Mouse (Mus musculus): ENCODE measurements around the gene Itgb7. TPM values are rescaled to one million over a fixed set of nuclear protein-coding genes. Genes with fewer than 3 reads are reported as not detected.
A peak's percentile ranks its signal among the peaks of the same experiment; 100 is the strongest.

The Itgb7 gene
- total RNA-seq, 2 experiments from 2014 or later = 31.0 to 55.3 TPM

DNA sequence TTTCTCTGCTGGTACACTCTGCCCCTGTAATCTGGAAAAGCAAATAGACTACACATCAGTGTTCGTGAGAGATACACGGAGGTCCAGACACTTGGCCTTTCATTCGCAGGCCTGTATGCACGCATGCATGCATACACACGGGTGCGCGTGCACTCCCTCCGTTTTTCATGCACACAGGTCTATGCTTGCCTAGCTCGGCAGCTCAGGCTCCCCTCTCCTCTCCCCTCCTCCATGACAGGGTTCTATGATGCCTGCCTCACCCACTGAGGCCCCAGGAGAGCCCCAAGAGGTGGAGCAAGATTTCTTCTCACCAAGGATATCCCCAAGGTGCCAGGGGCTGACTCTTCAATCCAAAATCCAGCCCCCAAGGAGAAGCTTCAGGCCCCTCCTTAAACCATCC, 18.2 kb upstream of the Itgb7 start:
- no peak for ATAC-seq (replicated peaks; ENCODE audit: low FRiP score, poor library complexity, severe bottlenecking)

DNA sequence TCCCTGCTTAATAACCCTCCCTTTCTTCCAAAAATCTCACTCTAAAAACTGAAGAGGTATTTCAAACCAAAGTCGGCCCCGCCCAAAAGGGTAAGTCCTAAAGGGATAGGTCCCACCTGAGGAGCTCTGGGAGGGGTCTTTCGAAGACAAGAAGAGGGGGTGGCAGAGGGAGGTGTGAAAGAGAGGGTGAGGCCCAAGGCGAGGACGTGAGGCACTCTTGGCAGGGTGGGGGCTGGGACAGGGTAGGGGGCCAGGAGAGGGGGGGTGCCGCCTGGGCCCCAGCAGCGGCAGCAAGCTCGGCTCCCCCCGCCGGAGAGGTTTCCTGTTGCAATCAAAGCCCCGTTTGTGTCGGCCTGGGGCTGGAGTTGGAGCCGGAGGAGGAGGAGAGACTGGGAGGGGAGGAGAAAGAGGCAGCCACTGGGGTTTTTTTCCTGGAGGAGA, 17.5 kb upstream of the Itgb7 start:
- no peak for ATAC-seq (replicated peaks; ENCODE audit: low FRiP score, poor library complexity, severe bottlenecking)

DNA sequence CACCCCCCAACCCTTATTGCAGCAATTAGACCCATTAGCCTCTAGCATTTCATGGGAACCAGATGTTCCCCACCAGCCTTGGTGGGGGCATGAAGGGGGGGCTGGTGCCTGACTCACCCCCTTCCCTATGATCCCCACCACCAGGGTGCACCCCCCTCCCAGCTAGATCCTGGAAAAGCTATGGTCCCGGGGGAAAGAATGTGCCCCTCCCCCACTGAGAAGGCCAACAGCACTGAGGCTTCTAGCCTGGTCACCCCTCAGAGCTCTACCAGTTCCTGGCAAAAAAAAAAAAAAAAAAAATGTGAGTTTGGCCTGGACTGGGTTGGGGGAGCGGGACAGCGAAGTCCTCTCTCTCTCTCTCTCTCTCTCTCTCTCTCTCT, 17.1 kb upstream of the Itgb7 start:
- no peak for ATAC-seq (replicated peaks; ENCODE audit: low FRiP score, poor library complexity, severe bottlenecking)

DNA sequence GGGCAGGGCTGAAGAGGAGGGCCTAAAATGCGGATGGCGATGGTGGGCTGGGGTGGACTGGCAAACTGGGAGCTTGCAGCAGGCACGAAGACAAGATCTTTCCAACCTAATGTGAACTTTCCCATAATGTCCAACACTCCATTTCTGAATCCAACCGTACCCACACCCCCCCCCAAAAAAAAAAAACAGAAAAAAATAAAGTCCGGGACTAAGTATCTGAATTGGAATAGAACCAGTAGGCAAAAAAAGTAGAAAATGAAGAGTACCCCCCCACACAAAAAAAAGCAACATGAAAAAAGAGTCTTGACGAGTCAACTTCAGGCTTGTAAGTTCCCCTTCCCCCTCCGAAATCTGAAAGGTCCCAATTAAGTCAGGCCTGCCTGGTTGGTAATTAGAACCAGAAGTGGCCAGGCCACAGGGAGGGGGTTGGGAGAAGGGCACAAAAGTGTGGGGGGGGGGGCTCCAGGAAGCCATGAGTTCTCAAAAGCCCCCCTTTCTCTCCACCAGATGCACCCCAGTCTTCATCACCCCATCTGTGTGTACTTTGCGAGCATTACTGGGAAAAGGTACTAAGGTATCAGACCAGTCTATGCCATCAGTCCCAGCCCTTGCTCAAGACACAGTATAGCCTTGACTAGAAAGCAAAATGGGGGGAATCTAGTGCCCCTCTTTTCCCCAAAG, 16.5 kb upstream of the Itgb7 start:
- ATAC-seq (replicated peaks; ENCODE audit: low FRiP score, poor library complexity, severe bottlenecking) = no peak

DNA sequence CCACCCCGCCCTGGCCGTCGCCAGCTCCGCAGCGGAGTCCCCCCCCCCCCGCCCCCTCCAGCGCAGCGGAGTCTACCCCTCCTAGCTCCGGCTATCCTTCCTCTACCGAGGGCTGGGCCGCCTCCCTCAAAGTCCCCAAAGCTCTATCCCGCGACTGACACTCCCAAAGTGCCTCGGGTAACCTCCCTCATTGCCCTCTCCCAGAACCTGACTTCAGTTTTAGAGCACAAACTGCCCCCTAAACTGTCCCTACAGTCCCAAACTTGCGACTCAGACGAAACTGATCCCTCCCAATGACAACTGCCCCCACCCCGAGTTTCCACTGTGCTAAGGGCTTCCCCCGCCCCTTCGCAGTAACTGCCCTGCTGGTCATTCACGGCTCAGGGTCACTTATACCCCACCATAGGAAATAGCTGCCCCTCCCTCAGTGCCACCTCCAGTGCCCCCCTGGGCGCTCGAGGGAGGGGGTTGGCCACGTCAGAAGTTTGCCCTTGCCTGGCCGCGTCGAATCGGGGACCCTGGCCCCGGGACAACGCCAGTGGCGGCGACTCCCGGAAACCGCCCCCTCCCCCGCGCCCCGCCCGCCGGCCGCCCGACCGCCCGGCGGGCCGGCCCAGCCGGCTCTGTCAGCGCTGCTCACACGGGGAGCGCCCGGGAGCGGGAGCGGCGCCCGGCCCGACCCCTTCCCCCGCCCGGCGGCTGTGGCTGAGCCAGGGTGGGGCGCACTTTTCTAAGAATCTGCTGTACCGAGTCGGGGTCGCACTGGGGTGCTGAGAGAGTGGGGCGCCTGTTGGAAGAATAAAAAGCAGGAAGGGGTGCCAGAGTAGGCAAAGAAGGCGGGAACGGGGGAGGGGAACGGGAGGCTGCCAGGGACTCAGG, 15.7 kb upstream of the Itgb7 start:
- ATAC-seq (replicated peaks; ENCODE audit: low FRiP score, poor library complexity, severe bottlenecking) = no peak

DNA sequence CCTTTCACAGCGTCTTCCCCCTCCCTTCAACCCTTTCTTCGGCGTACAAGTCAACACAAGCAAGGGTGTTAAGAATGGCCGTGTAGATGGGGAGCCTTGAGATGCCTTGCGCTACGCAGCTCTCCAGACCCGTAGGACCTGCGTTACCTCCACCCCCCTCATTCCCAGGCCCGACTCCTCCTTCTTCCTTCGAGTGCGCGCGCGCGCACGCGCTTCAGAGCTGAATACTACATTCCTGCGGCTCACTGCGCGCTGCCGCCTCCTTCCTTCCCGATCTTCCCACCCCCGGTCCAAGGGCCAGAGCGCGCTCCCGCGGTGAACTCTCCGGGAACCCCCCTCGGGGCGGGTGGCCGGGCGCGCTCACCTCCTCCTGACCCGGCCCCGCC, 15.1 kb upstream of the Itgb7 start:
- no peak for ATAC-seq (replicated peaks; ENCODE audit: low FRiP score, poor library complexity, severe bottlenecking)

DNA sequence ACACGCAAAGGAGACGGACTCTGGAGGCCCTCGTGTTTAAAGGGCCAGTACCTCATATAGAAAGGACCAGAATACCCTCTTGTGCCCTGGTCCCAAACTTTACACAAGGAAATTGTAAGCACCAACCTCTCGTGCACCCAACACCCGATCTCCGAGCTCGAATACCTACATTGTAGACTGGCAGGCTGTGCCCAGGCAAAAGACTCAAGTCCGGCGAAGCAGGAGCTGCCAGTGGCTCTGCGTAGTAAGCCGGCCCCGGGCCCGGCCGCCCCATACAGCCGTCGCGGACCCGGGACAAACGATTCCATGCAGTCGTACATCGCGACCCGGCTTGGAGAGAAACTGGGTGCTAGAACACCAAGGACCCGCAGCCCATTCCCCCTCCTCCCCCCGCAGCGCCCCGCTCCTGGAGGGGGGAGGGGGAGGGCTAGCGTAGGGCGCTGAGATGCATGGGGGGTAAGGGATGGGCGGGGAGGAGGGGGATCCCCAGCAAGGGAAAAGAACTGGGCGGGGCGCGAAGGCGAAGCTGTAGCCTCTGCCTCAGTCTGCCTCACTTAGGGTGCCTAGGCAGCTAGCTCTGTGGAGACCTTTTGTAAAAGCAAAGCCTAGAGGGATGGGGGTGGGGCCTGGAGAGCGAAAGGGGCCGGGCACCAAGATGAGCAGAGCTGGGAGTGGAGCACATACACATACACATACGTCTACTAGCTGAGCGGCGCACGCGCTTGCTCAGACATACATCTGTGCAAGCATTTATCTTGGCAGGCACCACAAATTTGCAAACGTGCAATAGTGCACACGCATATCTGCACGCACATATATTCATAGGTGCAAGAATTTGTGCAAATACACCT, 14.4 kb upstream of the Itgb7 start:
- ATAC-seq (replicated peaks; ENCODE audit: low FRiP score, poor library complexity, severe bottlenecking) = no peak

DNA sequence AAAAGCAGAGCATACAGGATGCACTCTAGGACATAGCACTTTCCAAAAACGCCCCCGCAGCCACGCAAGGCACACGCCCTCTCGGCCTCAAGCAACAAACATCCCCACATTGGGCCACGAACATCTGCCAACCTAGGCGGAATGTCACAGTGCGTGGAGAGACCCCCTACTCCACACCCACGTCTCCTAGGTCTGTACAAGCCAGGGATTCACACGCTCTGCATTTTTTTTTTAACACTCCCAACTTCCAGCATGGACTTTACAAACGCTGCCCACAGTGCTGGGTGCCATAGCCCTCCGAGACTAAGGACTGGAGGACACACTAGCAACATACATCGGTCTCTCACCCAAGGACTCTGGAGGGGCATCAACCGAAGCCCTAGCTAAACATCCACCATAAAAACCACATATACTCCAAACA, 13.7 kb upstream of the Itgb7 start:
- no peak for ATAC-seq (replicated peaks; ENCODE audit: low FRiP score, poor library complexity, severe bottlenecking)

DNA sequence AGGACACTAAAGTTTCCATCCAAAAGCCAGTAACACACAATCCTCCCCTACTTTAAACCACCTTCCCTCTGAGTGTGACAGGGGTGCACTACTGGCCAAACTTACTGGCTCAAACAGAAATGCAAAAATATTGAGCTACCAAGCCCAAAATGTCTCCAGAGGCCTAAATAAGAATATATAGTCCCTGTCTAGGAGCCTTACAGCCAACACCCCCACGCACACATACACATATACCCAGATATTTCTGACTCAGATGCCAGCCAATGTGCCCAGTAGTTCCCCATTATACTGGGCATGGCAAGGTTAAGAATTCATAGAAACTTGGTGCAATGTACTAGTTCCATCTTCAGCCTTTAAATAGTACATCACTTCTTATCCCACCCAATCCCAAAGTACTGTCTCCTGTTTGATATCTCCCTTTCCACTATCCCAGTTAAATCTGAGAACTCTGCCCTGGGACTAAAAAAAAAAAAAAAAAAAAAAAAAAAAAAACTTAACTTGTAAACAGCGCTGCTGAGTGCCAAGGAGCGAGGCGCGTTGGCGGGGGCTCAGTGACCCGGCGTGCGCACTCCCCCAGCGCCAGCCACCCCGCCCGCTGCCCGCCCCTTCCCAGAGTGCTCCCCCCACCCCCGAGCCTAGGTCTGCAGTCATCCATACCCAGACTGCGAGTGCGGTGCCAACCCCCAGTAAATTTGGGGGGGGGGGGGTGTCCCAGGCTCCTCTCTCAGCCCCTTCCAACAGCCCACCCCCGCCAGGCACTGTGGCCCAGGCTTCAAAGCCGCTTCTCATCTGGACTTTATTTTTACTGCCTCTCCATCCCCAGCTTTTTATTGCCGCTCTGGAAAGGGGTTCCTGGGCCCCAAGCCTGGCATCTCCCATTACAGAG, 12.8 kb upstream of the Itgb7 start:
- ATAC-seq (replicated peaks; ENCODE audit: low FRiP score, poor library complexity, severe bottlenecking) = no peak

DNA sequence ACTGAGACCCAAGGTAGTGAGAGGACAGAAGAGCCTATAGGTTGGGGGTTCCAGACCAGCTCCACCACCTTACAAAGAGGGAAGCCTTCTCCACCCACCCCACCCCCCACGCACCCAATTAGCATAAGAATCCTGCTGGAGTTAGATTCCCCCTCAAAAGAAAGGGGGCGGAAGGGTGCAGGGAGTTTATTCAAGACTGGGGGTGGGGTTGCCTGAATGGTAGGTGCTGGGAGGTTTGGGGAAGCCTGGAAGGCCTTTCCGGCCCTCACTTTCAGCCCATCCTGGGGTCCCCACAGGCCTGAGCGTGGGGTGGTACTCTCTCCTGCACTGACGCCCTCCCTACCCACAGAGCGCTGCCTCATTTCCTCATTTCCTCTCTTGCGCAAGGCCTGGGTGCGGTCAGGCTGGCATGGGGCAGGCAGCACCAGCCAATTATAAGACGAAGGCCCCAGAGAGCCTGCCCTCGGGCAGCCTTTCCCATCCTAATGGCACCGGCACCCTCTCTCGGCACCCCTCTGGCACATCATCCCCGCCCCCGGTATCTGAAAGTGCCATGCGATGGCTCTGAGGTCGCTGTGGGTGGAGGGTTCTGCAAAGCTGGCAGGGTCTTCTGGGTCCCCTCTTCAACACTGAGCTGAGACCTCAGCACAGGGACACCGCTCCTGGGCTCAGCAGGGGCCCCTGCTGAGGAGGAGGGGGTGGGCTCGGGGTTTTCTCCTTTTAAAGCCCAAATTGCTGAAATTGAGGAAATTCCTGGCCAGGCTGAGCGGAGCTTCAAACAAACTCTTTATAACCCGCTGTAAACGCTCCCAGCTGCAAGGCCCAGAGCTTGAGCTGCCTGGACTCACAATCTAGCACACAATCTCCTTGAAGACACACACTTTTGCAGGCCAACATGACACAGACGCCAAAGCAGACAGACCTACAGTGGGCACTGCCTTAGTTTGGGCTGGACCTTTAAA, 11.8 kb upstream of the Itgb7 start:
- no peak for ATAC-seq (replicated peaks; ENCODE audit: low FRiP score, poor library complexity, severe bottlenecking)

DNA sequence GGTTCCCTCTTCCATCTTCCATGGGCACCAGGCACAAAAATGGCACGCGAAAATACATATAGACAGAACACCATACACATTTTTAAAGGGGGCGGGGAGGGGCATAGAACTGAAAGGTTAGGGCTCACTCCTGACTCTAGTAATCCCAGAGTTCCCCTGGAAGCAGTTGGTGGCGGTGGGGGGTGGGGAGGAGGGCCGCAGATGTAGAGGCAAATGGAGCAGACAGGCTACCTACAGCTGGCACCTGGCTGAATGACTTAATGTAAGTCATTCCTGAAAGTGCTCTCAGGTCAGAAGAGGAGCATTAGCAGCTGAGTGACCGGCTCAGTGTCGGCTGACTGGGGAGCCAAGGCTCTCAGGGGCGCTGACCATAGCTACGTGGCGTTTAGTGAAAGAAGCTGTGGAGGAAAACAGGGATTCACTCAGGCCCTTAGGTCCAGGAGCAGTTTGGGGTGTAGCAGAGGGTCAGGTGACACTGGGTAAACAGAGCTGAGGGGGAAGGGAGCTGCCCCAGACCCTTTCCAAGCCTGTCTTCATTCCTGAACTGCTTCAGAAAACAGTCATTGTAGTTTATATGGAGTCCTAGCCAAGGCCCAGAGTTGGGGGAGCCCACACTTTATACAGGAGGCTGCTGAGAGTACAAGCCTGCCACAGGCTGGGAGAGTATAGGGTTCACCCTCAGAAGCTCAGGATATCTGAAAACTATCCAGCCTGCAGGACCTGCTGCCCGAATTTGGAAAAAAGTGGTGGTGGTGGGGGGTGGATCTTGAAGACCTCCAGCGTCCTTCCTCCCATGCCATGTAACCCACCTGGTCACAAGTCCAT, 10.9 kb upstream of the Itgb7 start:
- no peak for ATAC-seq (replicated peaks; ENCODE audit: low FRiP score, poor library complexity, severe bottlenecking)

DNA sequence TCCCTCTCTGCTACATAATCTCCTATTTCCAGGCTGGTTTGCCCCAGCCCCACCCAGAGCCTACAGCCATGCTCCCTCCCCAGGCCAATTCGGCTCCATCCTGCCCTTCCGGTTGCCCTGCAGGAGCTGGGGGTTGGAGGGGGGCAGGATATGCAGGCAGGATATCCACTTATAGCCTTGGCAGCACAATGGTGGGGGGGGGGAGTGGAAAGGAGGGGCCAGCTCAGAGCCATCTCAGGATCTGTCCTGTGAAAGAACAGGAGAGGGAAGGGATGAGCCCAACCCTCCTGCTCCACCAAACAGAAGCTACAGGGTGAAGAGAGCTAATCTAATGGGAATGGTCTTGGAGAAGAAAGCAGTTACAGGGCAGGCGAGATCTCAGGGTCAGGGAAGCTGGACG, 8.9 kb upstream of the Itgb7 start:
- no peak for ATAC-seq (replicated peaks; ENCODE audit: low FRiP score, poor library complexity, severe bottlenecking)

DNA sequence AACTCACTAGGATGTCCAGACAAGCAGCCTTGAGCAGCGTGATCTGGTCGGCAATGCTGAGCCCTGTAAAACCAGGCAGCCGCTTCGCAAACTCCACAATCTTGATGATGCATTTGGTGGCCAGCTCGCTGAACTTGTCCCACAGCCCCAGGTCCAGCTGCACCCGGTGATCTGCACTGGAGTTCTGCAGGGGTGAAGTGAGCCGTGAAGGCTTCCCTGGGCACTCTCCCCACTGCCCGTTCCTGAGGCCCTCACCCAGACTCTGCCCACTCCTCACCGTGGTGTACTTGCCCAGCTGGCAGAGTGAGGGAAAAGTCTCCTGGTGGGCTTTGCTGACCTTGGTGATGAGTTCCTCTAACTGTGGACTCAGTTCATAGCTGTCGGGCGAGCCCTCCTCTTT, 8.1 kb upstream of the Itgb7 start:
- no peak for ATAC-seq (replicated peaks; ENCODE audit: low FRiP score, poor library complexity, severe bottlenecking)

DNA sequence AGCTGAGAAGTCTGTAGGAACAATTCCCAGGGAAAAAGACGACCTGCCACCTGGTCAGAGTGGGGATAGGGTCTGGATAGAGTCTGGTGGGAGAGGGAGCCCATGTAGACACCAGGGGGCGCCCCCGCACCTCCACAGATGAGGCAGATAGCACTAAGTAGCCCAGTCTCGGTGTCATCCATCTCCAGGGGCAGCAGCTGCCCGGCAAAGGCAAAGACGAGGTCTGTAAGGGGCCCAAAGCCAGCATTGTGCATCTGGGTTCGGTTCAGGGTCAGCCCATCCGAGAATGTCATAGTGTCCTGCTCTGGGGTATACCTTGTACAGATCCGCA, 7.5 kb upstream of the Itgb7 start:
- peak; percentile 60; the same call in 1 of the 2 replicates for ATAC-seq (replicated peaks; ENCODE audit: low FRiP score, poor library complexity, severe bottlenecking)

DNA sequence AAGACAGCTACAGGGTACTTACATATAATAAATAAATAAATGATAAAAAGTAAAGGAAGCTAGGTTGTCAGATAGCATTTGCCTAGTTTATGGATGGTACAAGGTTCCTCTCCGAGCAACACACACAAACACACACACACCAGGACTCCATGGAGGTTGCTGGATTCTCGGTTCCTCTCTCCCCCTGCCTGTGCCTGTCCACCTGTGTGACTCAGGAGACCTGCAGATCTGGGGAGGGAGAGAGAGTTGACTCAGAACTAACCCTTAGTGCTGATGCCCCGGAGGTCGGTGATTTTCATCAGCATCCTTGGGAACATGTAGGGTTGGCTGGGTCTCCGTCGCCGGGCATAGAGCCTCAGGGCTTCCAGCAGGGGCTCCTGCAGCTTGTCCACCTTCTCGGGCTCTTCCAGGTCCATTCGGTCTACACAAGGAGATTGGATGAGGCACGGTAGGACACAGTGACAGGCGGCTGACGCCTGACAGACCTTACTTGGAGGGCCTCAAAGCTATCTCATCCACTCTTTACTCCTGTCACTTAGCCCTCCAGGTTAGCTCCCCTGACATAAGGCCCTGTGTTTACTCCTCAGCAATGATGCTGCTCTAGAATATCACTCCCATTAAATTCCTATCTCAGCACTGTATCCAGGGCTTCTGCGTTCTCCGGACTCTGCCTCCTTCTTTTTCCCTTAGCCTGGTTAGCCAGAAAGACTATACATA, 7.0 kb upstream of the Itgb7 start:
- no peak for ATAC-seq (replicated peaks; ENCODE audit: low FRiP score, poor library complexity, severe bottlenecking)

DNA sequence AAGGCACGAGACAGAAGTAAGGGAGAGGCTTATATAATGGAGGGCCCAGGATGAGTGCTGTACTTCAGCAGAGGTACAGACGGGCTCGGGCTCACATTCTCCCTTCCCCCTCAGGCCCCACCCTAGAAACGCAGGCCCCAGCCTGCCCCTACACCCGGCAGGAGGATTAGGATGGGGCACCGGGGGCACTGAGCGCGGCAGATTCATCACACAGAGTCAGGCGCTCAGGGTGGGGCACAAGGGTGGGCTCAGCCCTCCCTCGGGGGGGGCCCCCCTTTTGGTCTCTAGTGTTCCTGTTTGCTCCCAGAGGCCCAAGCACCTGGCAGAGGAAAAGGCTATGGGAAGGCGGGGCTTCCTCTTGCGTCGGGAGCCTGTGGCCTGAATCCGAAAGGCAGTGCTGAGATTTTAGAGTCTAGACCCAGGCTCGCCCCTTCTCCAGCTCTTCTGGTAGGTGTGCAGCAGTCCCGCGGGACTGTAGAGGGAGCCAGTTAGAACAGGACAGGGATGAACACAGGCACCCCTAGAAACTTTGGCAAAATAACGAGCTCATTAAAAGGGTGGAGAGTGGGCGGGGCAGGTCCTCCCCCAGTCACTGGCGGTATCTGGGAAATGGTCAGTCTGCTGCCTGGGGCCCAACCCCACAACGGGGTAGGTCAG, 3.8 kb upstream of the Itgb7 start:
- no peak for ATAC-seq (replicated peaks; ENCODE audit: low FRiP score, poor library complexity, severe bottlenecking)

DNA sequence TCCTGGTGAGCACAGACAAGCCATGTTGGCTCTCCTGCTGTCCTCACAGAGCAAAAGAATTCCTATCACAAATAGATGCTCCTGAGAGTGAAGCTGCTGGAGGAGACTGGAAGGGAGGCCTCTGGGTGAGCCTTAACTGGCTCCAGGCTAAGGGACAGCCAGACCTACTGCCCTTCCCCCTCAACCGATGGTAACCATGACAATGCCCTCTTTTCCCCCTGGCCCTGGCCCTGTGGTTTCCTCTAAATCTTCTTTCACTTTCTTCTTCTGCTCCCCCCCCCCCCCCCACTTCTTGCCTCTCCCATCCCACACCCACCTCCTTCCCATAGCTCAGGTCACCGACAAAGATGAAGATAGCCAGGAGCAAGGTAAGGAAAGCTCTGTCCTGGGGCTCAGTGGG, 2.2 kb upstream of the Itgb7 start:
- no peak for ATAC-seq (replicated peaks; ENCODE audit: low FRiP score, poor library complexity, severe bottlenecking)

Measured in erythroblast, adult 5-6 weeks (primary cell).